Mouse (Mus musculus) macrophage (primary cell): ENCODE data around the gene Shcbp1l. TPM values are rescaled to one million over a fixed set of nuclear protein-coding genes. Genes with fewer than 3 reads are reported as not detected.
"Not testable (repeated sequence)": the region's sequence is repeated elsewhere in the genome, so short reads cannot be mapped to it uniquely, and the experiment has no call there.

Experiments used
- H3K27ac ChIP-seq: fragments of 350-480 bp; formaldehyde crosslinking; 2 replicates; pipeline ENCODE4 v1.9.0; 2021
- H3K36me3 ChIP-seq: fragments of 350-480 bp; formaldehyde crosslinking; 2 replicates; pipeline ENCODE4 v1.9.0; 2021; ENCODE audit errors: inconsistent target
- H3K4me3 ChIP-seq: fragments of 350-480 bp; formaldehyde crosslinking; 2 replicates; pipeline ENCODE4 v1.9.0; 2021; ENCODE audit errors: inconsistent target
- H3K79me2 ChIP-seq: fragments of 350-480 bp; formaldehyde crosslinking; 2 replicates; pipeline ENCODE4 v1.9.0; 2021; ENCODE audit errors: inconsistent target
- WGBS: methylation state at CpG from one replicate; pipeline ENCODE4 v1.1.7; 2026; ENCODE audit warnings: inconsistent platforms; ENCODE audit not compliant: missing documents; 5-methylcytosine and 5-hydroxymethylcytosine counted together
- polyA plus RNA-seq: library from polyadenylated mRNA; stranded (reverse); fragments of 250-400 nt; gene quantifications from 3 replicates; pipeline ENCODE4 v1.2.4, GENCODE M21; 2018; ENCODE audit warnings: inconsistent platforms
- total RNA-seq, 78 experiments: library from RNA; depleted of rRNA; stranded (reverse); fragments of 250-400 nt; gene quantifications; 1 replicate in 9 of 78; 2 replicates in 24 of 78; 3 replicates in 43 of 78; 4 replicates in 2 of 78; pipeline ENCODE4 v1.2.4; 2018; ENCODE audit warnings: inconsistent platforms in 56 of 78

Shcbp1l gene
- 10 to 100 TPM in 7 of 26 experiments, 1 to 10 TPM in 19; 1.8 to 15.2 (median 6.8) TPM for total RNA-seq (2018; cell fraction: chromatin; rRNA removed)
- total RNA-seq (2018; cell fraction: cytosol; rRNA removed): 1 to 10 TPM in 5 of 26 experiments, under 1 TPM in 21; 0.37 to 1.5 (median 0.58) TPM
- 10 to 100 TPM in 9 of 26 experiments, 1 to 10 TPM in 17; 1.7 to 22.4 (median 6.6) TPM for total RNA-seq (2018; cell fraction: nucleus; rRNA removed)
- polyA plus RNA-seq: 0.53 to 1.9 TPM (median 0.63 TPM) in 3 replicates

DNA sequence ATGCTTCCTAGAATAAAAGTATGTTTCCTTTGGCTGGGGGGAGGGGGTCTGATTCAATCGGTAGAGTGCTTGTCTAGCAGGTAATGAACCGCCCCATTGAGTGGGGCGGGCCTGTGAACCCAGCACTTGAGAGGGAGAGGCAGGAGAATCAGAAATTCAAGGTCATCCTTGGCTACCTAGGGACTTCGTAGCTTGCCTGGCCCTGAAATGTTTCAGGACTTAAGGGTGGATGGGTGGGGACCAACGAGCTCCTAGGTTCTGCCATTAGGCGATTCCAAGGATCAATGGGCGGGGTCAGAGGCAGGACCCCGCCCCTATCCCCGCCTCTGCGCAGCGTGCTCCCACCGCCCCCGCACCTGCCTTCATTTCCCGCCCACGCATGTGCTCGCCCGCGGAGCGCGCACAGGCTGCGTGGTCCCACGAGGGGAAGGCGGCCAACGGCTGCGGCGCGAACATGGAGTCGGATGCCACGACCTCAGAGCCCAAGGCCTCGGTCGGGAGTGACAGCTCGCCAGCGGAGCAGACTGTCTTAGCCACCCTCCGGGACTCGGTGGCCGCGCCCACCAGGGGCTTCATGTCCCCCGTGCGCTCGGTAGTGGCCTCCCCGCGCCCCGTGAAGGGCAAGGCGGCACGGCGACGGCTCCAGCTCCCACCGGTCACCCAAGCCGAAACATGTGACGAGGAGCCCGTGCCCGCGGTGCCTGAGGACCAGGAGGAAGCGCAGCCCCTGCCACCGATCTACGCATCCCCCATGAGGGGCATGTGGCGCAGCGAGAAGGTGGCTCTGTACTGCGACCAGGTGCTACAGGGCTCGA, at the start of gene Shcbp1l:
TSS of gene Shcbp1l (plus strand) at position 393 of the 815 bp plus-strand sequence.
- Histone ChIP-seq H3K27ac (no peak within 1 kb of the TSS), H3K36me3 (no peaks in the 10 kb centered on the region), H3K79me2 (no peaks in the 10 kb centered on the region), H3K4me3 (peak within 1 kb of the TSS; percentile 34)
- 10% methylated on average over 60 of the region's 60 CpGs for WGBS

DNA sequence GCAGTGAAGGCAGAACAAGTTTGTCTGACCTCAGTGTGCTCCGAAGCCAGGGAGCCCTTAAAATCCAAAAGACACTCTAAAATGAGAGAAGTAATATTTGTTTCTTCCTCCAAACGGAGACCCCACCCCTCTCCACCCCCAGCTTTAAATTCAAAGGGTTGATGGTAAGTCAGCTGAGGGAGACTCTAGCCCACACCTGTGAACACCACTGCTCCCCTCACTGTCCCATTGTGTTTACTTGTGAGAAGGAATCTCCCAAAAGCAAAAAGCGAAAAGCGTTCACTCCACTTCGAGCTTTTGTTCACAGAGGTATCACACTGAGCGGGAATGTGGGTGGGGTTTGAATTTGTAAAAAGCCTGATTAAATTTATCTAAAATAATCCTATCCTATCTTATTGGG, 48.5 kb upstream of the Shcbp1l start:
- 95% methylated on average over 6 of the region's 6 CpGs for WGBS
- Histone ChIP-seq H3K27ac (no peak overlapping the region), H3K36me3 (no peaks in the 10 kb centered on the region), H3K79me2 (no peaks in the 10 kb centered on the region), H3K4me3 (no peak overlapping the region)

DNA sequence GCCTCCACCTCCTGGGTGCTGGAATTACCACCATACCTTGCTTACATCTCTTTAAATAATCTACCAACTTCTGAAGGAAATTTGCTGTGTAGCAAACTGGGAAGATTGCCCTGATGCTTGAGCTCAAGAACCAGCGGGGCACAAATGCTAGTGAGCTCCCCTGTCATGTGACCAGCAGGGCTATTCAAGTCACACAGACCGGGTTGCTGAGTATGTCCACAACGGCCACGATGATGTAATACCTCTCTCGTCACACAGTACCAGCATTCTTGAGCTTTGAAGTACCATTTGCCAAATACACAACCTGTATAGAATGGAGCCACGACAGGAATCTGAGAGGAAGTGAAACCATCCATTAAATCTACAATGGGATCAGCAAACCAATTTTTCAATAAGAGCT, 46.4 kb upstream of the Shcbp1l start:
- no peaks in the 10 kb centered on the region for H3K36me3 ChIP-seq
- no peaks in the 10 kb centered on the region for H3K79me2 ChIP-seq
- no peak overlapping the region for H3K27ac ChIP-seq
- 37% methylated on average over 6 of the region's 6 CpGs for WGBS
- no peak overlapping the region for H3K4me3 ChIP-seq

DNA sequence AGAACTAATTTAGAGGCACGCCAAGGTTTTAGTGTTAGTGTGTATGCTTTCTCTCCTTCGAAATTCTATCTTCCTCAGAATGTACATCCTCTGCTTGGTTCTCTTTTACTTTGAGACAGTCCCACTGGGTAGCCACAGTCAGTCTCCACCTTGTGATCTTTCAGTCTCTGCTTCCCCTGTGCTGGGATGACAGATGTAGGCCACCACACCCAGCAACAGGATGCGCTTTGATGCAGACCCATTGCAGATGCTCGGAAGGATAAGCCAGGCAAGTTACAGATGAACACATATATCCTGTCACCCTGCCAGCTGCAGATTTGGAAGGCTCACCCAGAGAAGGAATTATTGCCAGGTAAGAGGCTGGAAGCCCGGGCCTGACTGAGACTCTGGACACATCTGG, 45.1 kb upstream of the Shcbp1l start:
- Histone ChIP-seq H3K4me3 (no peak overlapping the region), H3K79me2 (no peaks in the 10 kb centered on the region), H3K36me3 (no peaks in the 10 kb centered on the region), H3K27ac (no peak overlapping the region)
- WGBS: 88% methylated on average over 5 of the region's 5 CpGs

DNA sequence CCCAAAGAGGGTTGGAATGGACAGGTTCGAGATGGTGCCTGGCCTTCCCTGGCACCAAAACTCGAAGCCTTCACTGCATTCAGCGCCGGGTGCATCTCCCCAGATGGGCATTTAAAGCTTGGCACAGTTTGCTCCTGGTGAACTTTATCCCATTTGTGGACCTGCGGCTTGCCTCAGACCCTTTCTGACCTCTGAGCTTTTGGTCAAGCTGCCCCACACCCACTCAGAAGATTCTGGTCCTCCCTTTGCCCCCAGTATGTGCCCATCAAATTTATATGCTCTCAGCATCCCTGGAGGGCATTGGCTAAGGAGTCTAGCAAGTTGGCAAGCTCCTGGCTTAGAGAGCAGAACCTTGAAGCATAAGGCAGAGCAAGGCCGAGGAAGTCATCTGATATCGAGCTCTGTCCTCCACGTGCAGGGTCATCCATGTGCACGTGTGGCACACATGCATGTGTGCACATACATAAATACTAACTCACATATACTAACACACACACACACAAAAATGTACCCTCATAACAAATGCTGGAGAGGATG, 44.1 kb upstream of the Shcbp1l start:
- Histone ChIP-seq H3K79me2 (no peaks in the 10 kb centered on the region), H3K4me3 (no peak overlapping the region), H3K36me3 (no peaks in the 10 kb centered on the region), H3K27ac (no peak overlapping the region)
- 91% methylated on average over 9 of the region's 9 CpGs for WGBS

DNA sequence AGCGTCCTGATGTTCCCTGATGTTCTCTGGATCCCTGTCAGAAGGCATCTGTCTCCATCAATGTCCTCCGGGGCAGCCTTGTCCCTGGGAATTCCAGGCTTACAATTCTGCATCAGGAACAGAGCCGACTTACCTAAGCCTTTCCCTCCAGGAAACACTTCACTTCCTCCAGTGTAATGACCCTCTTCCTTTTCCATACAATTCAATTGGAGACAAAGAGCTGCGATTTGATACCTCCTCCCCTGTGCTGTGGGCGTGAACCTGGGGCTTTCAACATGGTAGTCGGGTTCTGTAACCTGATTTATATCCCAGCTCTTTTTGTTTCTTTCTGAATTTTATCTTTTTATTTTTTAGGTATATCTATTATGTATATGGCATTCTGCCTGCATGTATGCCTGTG, 39.9 kb upstream of the Shcbp1l start:
- no peaks in the 10 kb centered on the region for H3K36me3 ChIP-seq
- 23% methylated on average over 6 of the region's 6 CpGs for WGBS
- H3K4me3 ChIP-seq: no peak overlapping the region
- H3K79me2 ChIP-seq: no peaks in the 10 kb centered on the region
- H3K27ac ChIP-seq: no peak overlapping the region

DNA sequence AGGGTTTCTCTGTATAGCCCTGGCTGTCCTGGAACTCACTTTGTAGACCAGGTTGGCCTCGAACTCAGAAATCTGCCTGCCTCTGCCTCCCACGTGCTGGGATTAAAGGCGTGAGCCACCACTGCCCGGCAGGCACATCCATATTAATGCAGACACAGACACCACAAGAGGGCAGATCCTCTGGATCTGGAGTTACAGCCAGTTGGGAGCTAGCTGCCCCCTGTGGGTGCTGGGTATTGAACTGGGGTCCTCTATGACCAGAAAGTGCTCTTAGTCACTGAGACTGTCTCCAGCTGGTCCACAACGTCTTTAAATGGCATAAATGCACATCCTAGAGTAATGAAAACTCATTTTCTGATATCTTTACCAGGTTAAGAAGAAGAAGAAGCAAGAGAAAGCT, 39.3 kb upstream of the Shcbp1l start:
- not testable (repeated sequence) for H3K4me3 ChIP-seq, H3K79me2 ChIP-seq, H3K36me3 ChIP-seq, H3K27ac ChIP-seq
- WGBS: 83% methylated on average over 5 of the region's 5 CpGs

DNA sequence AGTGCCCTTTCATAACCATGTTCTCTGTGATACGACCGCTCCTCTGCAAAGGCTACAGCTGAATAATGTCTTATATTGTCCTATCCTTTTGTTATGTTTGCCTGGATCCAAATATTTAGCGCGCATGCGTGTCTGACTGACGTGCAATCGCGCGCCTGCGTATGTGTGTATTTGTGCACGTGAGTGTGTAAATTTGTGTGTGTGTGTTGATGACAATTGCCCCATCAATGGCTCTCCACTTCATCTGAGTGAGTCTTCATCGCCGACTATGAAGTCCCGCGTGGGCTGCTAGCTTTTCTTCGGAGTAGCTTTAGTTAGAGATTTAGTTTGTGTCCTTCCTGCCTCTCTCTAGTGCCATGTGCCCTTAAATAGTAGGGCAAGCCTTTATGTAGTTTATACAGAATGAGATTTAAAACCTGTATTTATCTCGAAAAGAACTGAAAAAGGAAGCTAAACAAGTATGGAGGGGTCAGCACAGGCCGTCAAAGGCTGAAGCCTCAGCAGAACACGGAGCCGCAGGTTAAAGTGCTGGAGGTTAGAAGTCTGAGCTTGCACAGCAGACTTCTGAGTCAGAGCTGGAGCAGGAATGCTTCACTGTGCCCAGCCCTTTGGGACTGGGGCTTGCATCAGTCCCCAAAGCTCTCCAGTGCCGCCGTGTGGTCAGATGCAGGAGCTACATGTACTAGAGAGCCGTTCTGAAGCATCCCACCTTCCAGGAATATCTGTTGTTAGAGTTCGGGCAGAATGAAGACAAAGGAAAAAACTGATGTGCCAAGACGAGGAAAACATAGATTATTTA, 38.5 kb upstream of the Shcbp1l start:
- WGBS: 49% methylated on average over 25 of the region's 25 CpGs
- no peaks in the 10 kb centered on the region for H3K79me2 ChIP-seq
- no peak overlapping the region for H3K4me3 ChIP-seq
- H3K36me3 ChIP-seq: no peaks in the 10 kb centered on the region
- H3K27ac ChIP-seq: no peak overlapping the region

DNA sequence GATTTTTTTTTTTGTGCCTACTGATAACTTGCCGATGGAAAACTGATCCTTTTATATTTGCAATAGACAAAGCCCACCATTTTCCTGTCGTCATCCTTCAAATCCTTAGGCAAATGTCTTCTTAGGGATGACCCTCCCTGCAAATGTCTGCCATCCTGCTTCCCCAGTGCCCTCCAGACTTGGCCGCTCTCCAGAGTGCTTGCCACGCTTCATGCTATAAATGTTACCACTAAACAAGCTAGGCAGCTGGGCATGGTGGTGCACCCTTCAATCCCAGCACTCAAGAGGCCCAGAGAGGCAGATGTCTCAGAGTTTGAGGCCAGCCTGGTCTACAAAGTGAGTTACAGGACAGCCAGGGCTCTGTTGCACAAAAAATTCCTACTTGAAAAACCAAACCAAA, 29.3 kb upstream of the Shcbp1l start:
- H3K27ac ChIP-seq, H3K4me3 ChIP-seq, H3K79me2 ChIP-seq, H3K36me3 ChIP-seq: not testable (repeated sequence)
- 82% methylated on average over 4 of the region's 4 CpGs for WGBS

DNA sequence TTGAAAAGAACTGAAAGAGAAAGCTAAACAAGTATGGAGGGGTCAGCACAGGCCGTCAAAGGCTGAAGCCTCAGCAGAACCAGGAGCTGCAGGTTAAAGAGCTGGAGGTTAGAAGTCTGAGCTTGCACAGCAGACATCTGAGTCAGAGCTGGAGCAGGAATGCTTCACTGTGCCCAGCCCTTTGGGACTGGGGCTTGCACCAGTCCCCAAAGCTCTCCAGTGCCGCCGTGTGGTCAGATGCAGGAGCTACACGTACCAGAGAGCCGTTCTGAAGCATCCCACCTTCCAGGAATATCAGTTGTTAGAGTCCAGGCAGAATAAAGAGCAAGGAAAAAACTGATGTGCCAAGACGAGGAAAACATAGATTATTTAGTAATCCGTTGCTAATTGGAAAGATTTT, 23.2 kb upstream of the Shcbp1l start:
- no peak overlapping the region for H3K27ac ChIP-seq
- H3K4me3 ChIP-seq: no peak overlapping the region
- H3K79me2 ChIP-seq: no peaks in the 10 kb centered on the region
- H3K36me3 ChIP-seq: no peaks in the 10 kb centered on the region
- whole genome bisulfite sequencing: 4% methylated on average over 7 of the region's 7 CpGs

DNA sequence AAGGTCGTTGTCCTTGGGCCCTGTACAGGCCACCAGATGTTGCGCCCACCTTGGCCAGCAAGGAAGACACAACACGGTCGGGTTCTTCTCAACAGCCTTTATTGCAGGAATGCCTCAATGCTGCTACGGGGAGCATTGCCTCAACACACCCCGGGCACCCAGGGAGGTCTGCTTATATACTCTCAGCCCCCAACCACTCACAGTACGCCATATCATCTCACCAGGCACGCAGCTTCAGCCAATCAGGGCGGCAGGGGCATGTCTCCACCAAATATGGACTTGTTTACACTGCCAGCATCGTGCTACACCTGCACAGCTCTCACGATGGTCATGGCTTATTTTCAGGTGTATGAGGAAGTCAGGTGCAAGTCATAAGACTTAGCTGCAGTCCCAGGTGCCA, 17.3 kb upstream of the Shcbp1l start:
- not testable (repeated sequence) for H3K27ac ChIP-seq, H3K4me3 ChIP-seq, H3K36me3 ChIP-seq
- WGBS: 93% methylated on average over 11 of the region's 11 CpGs
- H3K79me2 ChIP-seq: peaks cover 15% of the 10 kb centered on the region

DNA sequence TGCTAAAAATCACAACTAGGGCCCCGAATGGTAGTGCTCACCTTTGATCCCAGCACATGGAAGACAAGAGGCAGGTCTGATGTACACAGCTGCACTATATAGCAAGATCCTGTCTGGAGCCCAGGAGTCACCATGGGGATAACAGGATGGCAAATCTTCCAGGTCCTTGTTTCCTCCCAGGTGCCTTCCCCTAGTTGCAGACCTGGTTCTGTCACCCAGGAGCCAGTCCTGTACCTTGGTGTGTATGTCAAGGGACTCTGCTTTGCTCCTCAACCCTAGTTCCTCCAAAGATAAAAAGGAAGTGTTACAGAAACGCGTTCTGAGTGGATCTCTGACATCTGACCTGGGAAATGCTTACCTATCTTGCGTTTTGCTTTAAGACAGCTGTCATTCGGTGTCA, 16.7 kb upstream of the Shcbp1l start:
- H3K79me2 ChIP-seq: peaks cover 17% of the 10 kb centered on the region
- WGBS: 46% methylated on average over 4 of the region's 5 CpGs
- H3K36me3 ChIP-seq, H3K4me3 ChIP-seq, H3K27ac ChIP-seq: not testable (repeated sequence)

DNA sequence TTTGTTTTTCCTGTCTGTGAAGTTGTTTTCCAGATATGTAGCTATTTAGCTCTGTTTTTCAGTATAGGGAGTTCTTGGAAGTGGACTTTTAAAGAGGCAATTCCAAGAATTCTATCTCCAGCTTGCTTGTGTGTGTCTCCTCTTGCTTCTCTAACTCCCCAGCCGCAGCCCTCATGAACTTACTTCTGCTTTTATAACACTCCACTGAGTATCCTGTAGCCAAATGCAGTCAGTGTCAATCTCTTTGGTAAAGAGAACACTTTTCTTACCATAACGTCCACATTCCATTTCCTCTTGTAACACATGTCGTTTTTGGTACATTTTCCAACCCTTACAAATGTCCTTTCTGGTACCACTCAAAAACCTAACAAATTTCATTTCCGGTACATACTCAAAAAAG, 14.0 kb upstream of the Shcbp1l start:
- not testable (repeated sequence) for H3K4me3 ChIP-seq, H3K36me3 ChIP-seq
- Histone ChIP-seq H3K79me2 (peaks cover 25% of the 10 kb centered on the region), H3K27ac (peak overlapping the region; percentile 28; the same call in 1 of the 2 replicates)
- no CpG with 5 or more reads among the region's 4 CpGs for WGBS

DNA sequence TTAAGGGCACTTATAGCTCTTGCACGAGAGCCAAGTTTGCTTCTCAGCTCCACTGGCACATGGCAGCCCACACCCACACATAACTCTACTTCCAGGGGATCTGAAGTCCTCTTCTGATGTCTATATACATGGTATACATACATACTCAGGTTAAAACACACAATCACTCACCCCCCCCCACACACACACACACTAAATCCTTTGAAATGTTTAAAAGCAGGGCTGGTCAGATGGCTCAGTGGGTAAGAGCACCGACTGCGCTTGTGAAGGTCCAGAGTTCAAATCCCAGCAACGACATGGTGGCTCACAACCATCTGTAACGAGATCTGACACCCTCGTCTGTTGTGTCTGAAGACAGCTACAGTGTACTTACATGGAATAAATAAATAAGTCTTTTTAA, 13.2 kb upstream of the Shcbp1l start:
- Histone ChIP-seq H3K79me2 (peaks cover 25% of the 10 kb centered on the region), H3K36me3 (no peaks in the 10 kb centered on the region), H3K4me3 (no peak overlapping the region), H3K27ac (peak overlapping the region; percentile 19; the same call in 1 of the 2 replicates)
- 94% methylated on average over 6 of the region's 6 CpGs for WGBS
